Comparison of ENCODE assay signal across 9 mouse cellular contexts in the genomic region with DNA sequence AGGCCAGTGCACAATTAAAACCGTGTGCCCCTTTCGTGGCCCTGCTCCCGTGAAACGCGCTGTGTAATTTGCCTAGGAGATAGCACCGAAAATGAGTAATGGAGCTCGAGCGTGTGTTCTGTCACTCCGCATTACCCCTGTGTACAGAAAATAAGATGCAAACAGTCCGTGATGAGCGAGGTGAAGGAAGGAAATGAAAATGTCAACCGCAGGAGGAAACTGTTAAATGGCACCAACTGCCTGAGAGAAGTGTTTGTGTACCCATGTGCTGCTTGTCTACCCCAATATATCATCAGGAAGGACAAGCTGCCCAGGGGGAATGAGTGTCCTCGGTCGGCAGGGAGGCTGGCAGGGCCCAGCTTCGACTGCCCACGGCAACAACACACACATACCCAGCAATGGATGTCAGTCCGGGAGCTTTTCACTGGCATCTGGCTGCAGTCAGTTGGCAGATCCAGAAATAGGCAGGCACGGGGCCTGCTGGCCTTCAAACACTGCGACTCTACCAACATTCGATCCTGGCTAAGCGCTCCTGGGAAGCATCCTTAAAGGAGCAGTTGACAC.
A peak's percentile ranks its signal among the peaks of the same experiment; 100 is the strongest.
DNase-seq lines count a peak whose midpoint lies in the region; ATAC-seq lines count a peak whose summit lies in the region.
"Had no signal": no experiment of that assay in that cellular context is flagged by ENCODE, and none has a peak within 500 bp of the region (broad histone marks: within the 10 kb centered on the region; RNA-seq: fewer than 3 reads in every experiment).

No protein-coding gene starts in this region.

- H3K4me2 ChIP-seq in midbrain, embryonic 16.5 days (ENCODE audit: low read length): no peak overlapping the region
- no peak overlapping the region for H3K4me2 ChIP-seq in forebrain, embryonic 12.5 days
- H3K4me2 ChIP-seq: heart, embryonic 13.5 days had no signal

- peaks cover 12% of the 10 kb centered on the region for H3K4me1 ChIP-seq in midbrain, embryonic 16.5 days (ENCODE audit: control insufficient read depth, insufficient read depth, low read length)
- H3K4me1 ChIP-seq in forebrain, embryonic 12.5 days: no peaks in the 10 kb centered on the region; the same call in 1 of the 2 replicates

- H3K27ac ChIP-seq in midbrain, embryonic 16.5 days (ENCODE audit: low read length): peak overlapping the region; percentile 35
- no peak overlapping the region; the same call in 1 of the 2 replicates for H3K27ac ChIP-seq in forebrain, embryonic 12.5 days
- H3K27ac ChIP-seq: heart, embryonic 13.5 days had no signal

- no peak overlapping the region for H3K4me3 ChIP-seq in midbrain, embryonic 16.5 days (ENCODE audit: low read depth, low read length)
- no peak overlapping the region for H3K4me3 ChIP-seq in forebrain, embryonic 12.5 days (replicated peaks)
- H3K4me3 ChIP-seq: heart, embryonic 13.5 days had no signal

- ATAC-seq in midbrain, embryonic 16.5 days: peak; percentile 71
- no peak for ATAC-seq in forebrain, embryonic 12.5 days (ENCODE audit: low FRiP score)

- 58% methylated on average over 21 of the region's 21 CpGs for WGBS in midbrain, embryonic 16.5 days
- WGBS in forebrain, embryonic 12.5 days: 83% methylated on average over 21 of the region's 21 CpGs

- no peaks in the 10 kb centered on the region for H3K36me3 ChIP-seq in midbrain, embryonic 16.5 days (ENCODE audit: control insufficient read depth, insufficient read depth, low read length)
- H3K36me3 ChIP-seq in forebrain, embryonic 12.5 days (replicated peaks): no peaks in the 10 kb centered on the region
- H3K36me3 ChIP-seq: heart, embryonic 13.5 days had no signal

- H3K9me3 ChIP-seq in midbrain, embryonic 16.5 days (replicated peaks; ENCODE audit: control insufficient read depth, low read length, poor library complexity, severe bottlenecking): no peaks in the 10 kb centered on the region
- no peaks in the 10 kb centered on the region for H3K9me3 ChIP-seq in forebrain, embryonic 12.5 days
- H3K9me3 ChIP-seq: heart, embryonic 13.5 days had no signal

- no peaks in the 10 kb centered on the region for H3K27me3 ChIP-seq in midbrain, embryonic 16.5 days (ENCODE audit: control insufficient read depth, insufficient read depth, low read depth, low read length)
- no peaks in the 10 kb centered on the region for H3K27me3 ChIP-seq in forebrain, embryonic 12.5 days
- H3K27me3 ChIP-seq: heart, embryonic 13.5 days had no signal

- no peak overlapping the region for H3K9ac ChIP-seq in midbrain, embryonic 16.5 days (ENCODE audit: low read depth, low read length)
- no peak overlapping the region for H3K9ac ChIP-seq in forebrain, embryonic 12.5 days
- H3K9ac ChIP-seq: heart, embryonic 13.5 days had no signal

- DNase-seq in thymus, postnatal 4 days: peak; percentile 7
- no peak for DNase-seq in thymus, postnatal 10 days (ENCODE audit: low spot score in 2 of 2)
- peak; percentile 20 to 27 for DNase-seq in frontal cortex, postnatal 10 days (ENCODE audit: low spot score in 2 of 2)
- DNase-seq in induced T-regulatory cell, adult 2 months (ENCODE audit: low read depth): peak; percentile 1
- DNase-seq in urinary bladder, postnatal 14 days (ENCODE audit: low spot score): no peak
- no peak for DNase-seq in kidney, adult 11 months

Comparison
In these comparisons a context has a peak if more than half of its experiments do, and no peak if none do; other contexts are left out.
1. DNase-seq: peak in thymus, postnatal 4 days (single experiment), frontal cortex, postnatal 10 days (2 of 2) and induced T-regulatory cell, adult 2 months (single experiment); none in thymus, postnatal 10 days (0 of 2), urinary bladder, postnatal 14 days (single experiment) and kidney, adult 11 months (single experiment).